19 mouse cellular contexts compared by ENCODE assay signal in genomic region chr10:37212350-37213035, GRCm38 (mm10).
"Had no signal": no experiment of that assay in that cellular context is flagged by ENCODE, and none has a peak within 500 bp of the region (broad histone marks: within the 10 kb centered on the region; RNA-seq: fewer than 3 reads in every experiment).

No protein-coding gene starts in this region.

- H3K9me3 ChIP-seq: limb, embryonic 10.5 days; limb, embryonic 13.5 days; midbrain, embryonic 12.5 days; neural tube, embryonic 13.5 days; stomach, embryonic 15.5 days had no signal

- DNase-seq: kidney, adult 9 months; kidney, postnatal 14 days; kidney, postnatal 4 days; liver, postnatal 0 days; lung, embryonic 14.5 days; retina, postnatal 1 day; right cerebral cortex, postnatal 25 days; spleen, adult 18-20 months; thymus, postnatal 25 days had no signal

- H3K4me1 ChIP-seq: limb, embryonic 10.5 days; limb, embryonic 13.5 days; midbrain, embryonic 12.5 days; neural tube, embryonic 13.5 days; stomach, embryonic 15.5 days had no signal

- H3K27ac ChIP-seq: limb, embryonic 10.5 days; limb, embryonic 13.5 days; liver, embryonic 14.5 days; macrophage; midbrain, embryonic 12.5 days; neural tube, embryonic 13.5 days; stomach, embryonic 15.5 days had no signal

- H3K36me3 ChIP-seq: limb, embryonic 10.5 days; limb, embryonic 13.5 days; midbrain, embryonic 12.5 days; neural tube, embryonic 13.5 days; stomach, embryonic 15.5 days had no signal

- ATAC-seq: liver, postnatal 0 days; lung, postnatal 0 days; midbrain, embryonic 16.5 days had no signal

- H3K9ac ChIP-seq: limb, embryonic 13.5 days; liver, embryonic 14.5 days; liver, postnatal 0 days; lung, embryonic 14.5 days; midbrain, embryonic 12.5 days; neural tube, embryonic 13.5 days; stomach, embryonic 15.5 days had no signal

- H3K27me3 ChIP-seq: limb, embryonic 13.5 days; midbrain, embryonic 12.5 days; neural tube, embryonic 13.5 days; stomach, embryonic 15.5 days had no signal

- H3K4me2 ChIP-seq: limb, embryonic 13.5 days; lung, embryonic 14.5 days; midbrain, embryonic 12.5 days; neural tube, embryonic 13.5 days; stomach, embryonic 15.5 days had no signal

- H3K4me3 ChIP-seq: limb, embryonic 10.5 days; limb, embryonic 13.5 days; midbrain, embryonic 12.5 days; myocyte; neural tube, embryonic 13.5 days; stomach, embryonic 15.5 days had no signal
